ENCODE assay signal across 8 mouse cellular contexts in the genomic region with DNA sequence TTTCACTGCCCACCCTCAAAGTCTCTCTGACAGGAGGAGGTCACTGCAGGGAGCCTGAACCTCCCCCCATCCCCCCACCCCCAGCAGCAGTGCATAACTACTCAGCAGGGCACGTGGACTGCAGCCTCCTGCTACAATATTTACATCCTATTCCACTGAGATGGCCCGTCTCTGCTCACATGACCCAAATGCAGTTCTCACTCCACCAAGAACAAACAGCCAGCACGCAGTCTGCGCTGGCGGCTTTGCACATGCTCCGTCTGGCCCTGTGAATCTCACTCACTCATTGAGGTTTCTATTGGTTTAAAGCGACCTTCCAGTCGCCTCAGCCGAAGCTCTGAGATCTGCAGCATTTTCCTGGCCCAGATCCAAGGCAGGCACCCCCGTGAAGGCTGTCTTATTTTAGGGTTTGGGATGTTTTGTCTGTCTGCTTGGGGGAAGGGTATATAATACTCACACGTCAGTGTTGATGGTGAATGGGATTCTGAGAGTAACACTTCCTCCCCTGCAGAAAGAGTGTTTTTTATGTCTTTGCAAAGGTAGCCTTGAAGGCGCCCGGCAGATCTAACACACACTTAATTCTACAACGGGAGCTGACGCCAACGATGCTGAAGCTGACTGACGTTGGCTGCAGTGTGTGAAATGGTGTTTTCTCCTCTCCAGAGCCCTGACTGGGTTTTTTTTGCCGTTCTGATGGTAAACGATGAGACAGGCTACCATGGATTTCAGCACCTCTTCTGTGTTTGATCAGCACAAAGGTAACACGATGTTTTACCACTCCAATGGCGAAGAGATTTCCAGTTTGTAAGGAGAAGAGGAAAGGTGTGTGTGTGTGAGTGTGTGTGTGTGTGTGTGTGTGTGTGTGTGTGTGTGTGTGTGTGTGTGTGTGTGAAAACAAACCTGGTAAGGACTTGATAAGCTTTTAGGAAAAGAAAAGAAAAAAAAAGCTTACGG. TPM values are rescaled to one million over a fixed set of nuclear protein-coding genes. Genes with fewer than 3 reads are reported as not detected.
DNase-seq lines count a peak whose midpoint lies in the region; ATAC-seq and TF ChIP-seq lines count a peak whose summit lies in the region.

A gene (plus strand): TSS at position 227 of the 954 bp plus-strand sequence.

- WGBS in forebrain, embryonic 16.5 days: 15% methylated on average over 22 of the region's 22 CpGs

- H3K4me1 ChIP-seq in ES-E14 (ENCODE audit: control insufficient read depth in 2 of 2, insufficient read depth in 2 of 2, low read length in 2 of 2, poor library complexity in 1 of 2): peaks cover 0 to 4% of the 10 kb centered on the region in 2 experiments; a peak in 1 of 4 replicates
- H3K4me1 ChIP-seq in forebrain, embryonic 16.5 days (replicated peaks; ENCODE audit: control insufficient read depth, insufficient read depth, low read length): peaks cover 14% of the 10 kb centered on the region

- no peak within 1 kb of the TSS for H3K27ac ChIP-seq in ES-E14 (ENCODE audit: insufficient read depth, low read depth, low read length, poor library complexity, severe bottlenecking)
- H3K27ac ChIP-seq in forebrain, embryonic 16.5 days (ENCODE audit: low read length): peak within 1 kb of the TSS; percentile 81

- no peaks in the 10 kb centered on the region for H3K27me3 ChIP-seq in forebrain, embryonic 16.5 days (replicated peaks; ENCODE audit: control insufficient read depth, insufficient read depth, low read length)

- H3K4me2 ChIP-seq in forebrain, embryonic 16.5 days (ENCODE audit: low read length): peak within 1 kb of the TSS; percentile 68

- no peak within 1 kb of the TSS for H3K9ac ChIP-seq in ES-E14 (ENCODE audit: insufficient read depth, low read depth, low read length, poor library complexity, severe bottlenecking)
- H3K9ac ChIP-seq in forebrain, embryonic 16.5 days (replicated peaks; ENCODE audit: low read depth, low read length): peak within 1 kb of the TSS; percentile 54

- in situ Hi-C loops in ES-E14 (cut with MboI; ENCODE audit: low sequenced_read_pairs in 2 of 2, unreplicated experiment in 2 of 2): no loop called here

- ATAC-seq in forebrain, embryonic 16.5 days: peak; percentile 93

- no peaks in the 10 kb centered on the region for H3K36me3 ChIP-seq in ES-E14 (ENCODE audit: control insufficient read depth, insufficient read depth, low read length, poor library complexity, severe bottlenecking)
- H3K36me3 ChIP-seq in forebrain, embryonic 16.5 days (ENCODE audit: control insufficient read depth, insufficient read depth): no peaks in the 10 kb centered on the region

- H3K9me3 ChIP-seq in ES-E14 (ENCODE audit: control insufficient read depth, insufficient read depth, low read depth, low read length): no peaks in the 10 kb centered on the region
- no peaks in the 10 kb centered on the region for H3K9me3 ChIP-seq in forebrain, embryonic 16.5 days (ENCODE audit: control insufficient read depth, low read length)

- peak; percentile 28 for DNase-seq in ES-E14 (ENCODE audit: low read depth, low spot score)
- DNase-seq in cerebellum, adult 11-12 months: peak; percentile 57
- DNase-seq in hindlimb bud, embryonic 11.5 days (ENCODE audit: extremely low spot score, low read depth, low spot score): peak; percentile 24
- peak; percentile 41 for DNase-seq in left cerebral cortex, adult 11 months (ENCODE audit: low spot score)
- peak; percentile 33 for DNase-seq in lung, postnatal 14 days
- peak; percentile 59 for DNase-seq in right cerebral cortex, adult 18-20 months
- peak; percentile 38 to 61 for DNase-seq in urinary bladder, postnatal 4 days (ENCODE audit: low spot score in 2 of 2)

- H3K4me3 ChIP-seq in ES-E14 (ENCODE audit: insufficient read depth in 1 of 2, low read depth in 1 of 2, low read length in 2 of 2, poor library complexity in 1 of 2, severe bottlenecking in 1 of 2): no peak within 1 kb of the TSS
- peak within 1 kb of the TSS; percentile 42 for H3K4me3 ChIP-seq in forebrain, embryonic 16.5 days (replicated peaks; ENCODE audit: low read length)

TF ChIP-seq in ES-E14, 5 proteins besides CTCF, POLR2A, EP300 and RAD21:
- no peak for TF ChIP-seq ZNF384 (IDR thresholded peaks at IDR 0.05; ENCODE audit: low read depth, low read length)
- TF ChIP-seq ZC3H11A (IDR thresholded peaks at IDR 0.05; ENCODE audit: borderline replicate concordance, low read depth, low read length): no peak
- no peak for TF ChIP-seq MAFK (IDR thresholded peaks at IDR 0.05; ENCODE audit: insufficient read depth, low read depth, low read length)
- no peak for TF ChIP-seq CHD2 (IDR thresholded peaks at IDR 0.05; ENCODE audit: low read depth, low read length)
- no peak for TF ChIP-seq HCFC1 (IDR thresholded peaks at IDR 0.05; ENCODE audit: borderline replicate concordance, insufficient read depth, low read length)

RNA-seq across cellular contexts. Expression of the gene that starts here (rescaled TPM):
- total RNA-seq in ES-E14 (2012; rRNA removed): 0.18 TPM in 1 of 2 replicates, not detected in the other
- polyA plus RNA-seq in forebrain, embryonic 16.5 days (2015; fragmentation: Nextera tagmentation; extraction: Ambion mirVana): 3.2 and 4.9 TPM in 2 replicates

Comparison
In these comparisons a context has a peak if more than half of its experiments do, and no peak if none do; other contexts are left out.
1. Peak in DNase-seq in ES-E14; RNA of the gene not detected or under 1 TPM.